Mouse (Mus musculus) liver, embryonic 14.5 days (tissue): ENCODE data around the gene Dcun1d4. TPM values are rescaled to one million over a fixed set of nuclear protein-coding genes. Genes with fewer than 3 reads are reported as not detected.
A peak's percentile ranks its signal among the peaks of the same experiment; 100 is the strongest.

Source experiments
- ATAC-seq: fragments of 200-750 bp; cut with Nextera tagmentation; 2 replicates; pipeline ENCODE4 v1.8.0; 2017; ENCODE audit warnings: moderate number of reproducible peaks, mild to moderate bottlenecking, moderate library complexity; ENCODE audit not compliant: insufficient read depth
- DNase-seq, 3 experiments: peaks; one replicate each; pipeline ENCODE4 v3.0.0-alpha.2; 2012 to 2013; ENCODE audit warnings: low read depth in 3 of 3, low spot score in 3 of 3
- H3K27ac ChIP-seq: fragments of 300-500 bp; sonication (generic); 2 replicates; pipeline ENCODE4 v1.5.1; 2014; ENCODE audit warnings: moderate library complexity, mild to moderate bottlenecking, control low read depth, inconsistent platforms
- H3K27me3 ChIP-seq: fragments of 300-500 bp; sonication (generic); 2 replicates; pipeline ENCODE4 v1.6.1; 2014; ENCODE audit warnings: mild to moderate bottlenecking, low read length, moderate library complexity; ENCODE audit not compliant: control insufficient read depth, insufficient read depth
- H3K36me3 ChIP-seq: fragments of 300-500 bp; sonication (generic); replicated peaks from 2 replicates; pipeline ENCODE4 v1.6.1; 2014; ENCODE audit warnings: low read depth; ENCODE audit not compliant: control insufficient read depth, insufficient read depth
- H3K4me1 ChIP-seq, 2 experiments: fragments of 200-500 bp in 1 of 2; fragments of 300-500 bp in 1 of 2; sonication (generic) in 1 of 2; replicated peaks; 2 replicates each; pipeline ENCODE4 v1.6.1; 2012 to 2014; ENCODE audit warnings: antibody characterized with exemption in 1 of 2, inconsistent platforms in 1 of 2, low read length in 1 of 2; ENCODE audit not compliant: control insufficient read depth in 2 of 2, insufficient read depth in 2 of 2
- H3K4me2 ChIP-seq: fragments of 300-500 bp; sonication (generic); 2 replicates; pipeline ENCODE4 v1.6.1; 2014; ENCODE audit warnings: low read depth, mild to moderate bottlenecking, control low read depth, moderate library complexity
- H3K4me3 ChIP-seq, 2 experiments: fragments of 200-500 bp in 1 of 2; fragments of 300-500 bp in 1 of 2; sonication (generic) in 1 of 2; 2 replicates each; pipeline ENCODE4 v1.5.1; 2012 to 2014; ENCODE audit warnings: low read depth in 2 of 2, low read length in 2 of 2, mild to moderate bottlenecking in 2 of 2, control low read depth in 1 of 2, inconsistent platforms in 1 of 2, moderate library complexity in 1 of 2; ENCODE audit not compliant: insufficient read depth in 1 of 2
- H3K9ac ChIP-seq: fragments of 300-500 bp; sonication (generic); replicated peaks from 2 replicates; pipeline ENCODE4 v1.6.1; 2014; ENCODE audit warnings: mild to moderate bottlenecking, control low read depth, moderate library complexity
- H3K9me3 ChIP-seq: fragments of 300-500 bp; sonication (generic); 2 replicates; pipeline ENCODE4 v1.6.1; 2016; ENCODE audit warnings: low read length, mixed read lengths; ENCODE audit not compliant: control insufficient read depth
- CTCF ChIP-seq: IDR thresholded peaks from 2 replicates; pipeline ENCODE4 v1.5.1; 2016; ENCODE audit warnings: antibody characterized with exemption, low read depth, control low read depth
- EP300 ChIP-seq: IDR thresholded peaks from 2 replicates; pipeline ENCODE4 v1.6.1; 2016; ENCODE audit warnings: antibody characterized with exemption, low read depth
- WGBS: fragments of 180-500 bp; shearing (Covaris S2); extraction: QIAGEN DNeasy Blood & Tissue Kit; methylation state at CpG from one replicate; pipeline ENCODE4 v1.1.7; 2014; ENCODE audit not compliant: insufficient replicate concordance; 5-methylcytosine and 5-hydroxymethylcytosine counted together
- polyA plus RNA-seq, 2 experiments: library from polyadenylated mRNA; depleted of rRNA in 1 of 2; stranded (reverse) in 1 of 2; unstranded in 1 of 2; fragments of >200 nt; fragmentation: Nextera tagmentation in 1 of 2; extraction: Ambion mirVana in 1 of 2; gene quantifications; 2 replicates each; pipeline versions ENCODE4 v1.2.1 to v1.2.3; 2012 to 2014

The Dcun1d4 gene
- polyA plus RNA-seq, 2 experiments = 1.5 to 2.9 TPM

GRCm38 (mm10) chr5:73498559-73498958 lies 17.8 kb downstream of the Dcun1d4 start:
- Histone ChIP-seq H3K4me1 (peaks cover 0 to 8% of the 10 kb centered on the region in 2 experiments; a peak in 2 of 4 replicates), H3K4me3 (no peak overlapping the region), H3K9ac (no peak overlapping the region), H3K27ac (no peak overlapping the region), H3K36me3 (no peaks in the 10 kb centered on the region), H3K9me3 (no peaks in the 10 kb centered on the region), H3K4me2 (no peak overlapping the region), H3K27me3 (no peaks in the 10 kb centered on the region)
- no peak for DNase-seq
- 66% methylated on average over 8 of the region's 8 CpGs for WGBS
- ATAC-seq = no peak
- TF ChIP-seq EP300 = no peak
- no peak for TF ChIP-seq CTCF

GRCm38 (mm10) chr5:73500867-73501440 lies 20.2 kb downstream of the Dcun1d4 start:
- no peaks in the 10 kb centered on the region for H3K9me3 ChIP-seq
- H3K27ac ChIP-seq = no peak overlapping the region
- ATAC-seq (no peak), DNase-seq (no peak)
- 71% methylated on average over 7 of the region's 7 CpGs for WGBS
- no peaks in the 10 kb centered on the region for H3K27me3 ChIP-seq
- no peaks in the 10 kb centered on the region for H3K36me3 ChIP-seq
- H3K9ac ChIP-seq = no peak overlapping the region
- no peak for TF ChIP-seq EP300
- TF ChIP-seq CTCF = no peak
- no peak overlapping the region for H3K4me3 ChIP-seq
- H3K4me2 ChIP-seq = no peak overlapping the region
- peaks cover 0 to 8% of the 10 kb centered on the region in 2 experiments; a peak in 2 of 4 replicates for H3K4me1 ChIP-seq

- no peak overlapping the region for H3K4me2 ChIP-seq
- H3K36me3 ChIP-seq = no peaks in the 10 kb centered on the region
- TF ChIP-seq EP300 (no peak), CTCF (no peak)
- H3K9ac ChIP-seq = no peak overlapping the region
- H3K9me3 ChIP-seq = no peaks in the 10 kb centered on the region
- peaks cover 0 to 8% of the 10 kb centered on the region in 2 experiments; a peak in 2 of 4 replicates for H3K4me1 ChIP-seq
- DNase-seq = no peak
- no peak for ATAC-seq
- H3K27me3 ChIP-seq = no peaks in the 10 kb centered on the region
- no peak overlapping the region for H3K4me3 ChIP-seq
- H3K27ac ChIP-seq = no peak overlapping the region
- WGBS = 70% methylated on average over 9 of the region's 9 CpGs
These were observed 21.6 kb downstream of the Dcun1d4 start for GRCm38 (mm10) chr5:73502422-73502821.

- peak; percentile 33; the same call in 1 of the 2 replicates for TF ChIP-seq CTCF
- no peak for TF ChIP-seq EP300
- H3K4me1 ChIP-seq = peaks cover 0 to 8% of the 10 kb centered on the region in 2 experiments; a peak in 2 of 4 replicates
- H3K4me3 ChIP-seq = no peak overlapping the region
- no peaks in the 10 kb centered on the region for H3K36me3 ChIP-seq
- WGBS = 64% methylated on average over 12 of the region's 12 CpGs
- ATAC-seq (peak; percentile 51), DNase-seq (no peak)
- H3K27me3 ChIP-seq = no peaks in the 10 kb centered on the region
- no peak overlapping the region for H3K9ac ChIP-seq
- H3K9me3 ChIP-seq = no peaks in the 10 kb centered on the region
- H3K27ac ChIP-seq = no peak overlapping the region
- no peak overlapping the region for H3K4me2 ChIP-seq
These were observed 22.4 kb downstream of the Dcun1d4 start for GRCm38 (mm10) chr5:73503015-73503757.

GRCm38 (mm10) chr5:73511074-73511473 lies 30.3 kb downstream of the Dcun1d4 start:
- Histone ChIP-seq H3K27ac (no peak overlapping the region), H3K4me1 (no peaks in the 10 kb centered on the region), H3K9me3 (no peaks in the 10 kb centered on the region), H3K9ac (no peak overlapping the region), H3K4me3 (no peak overlapping the region), H3K27me3 (no peaks in the 10 kb centered on the region), H3K36me3 (no peaks in the 10 kb centered on the region), H3K4me2 (no peak overlapping the region)
- no peak for TF ChIP-seq EP300
- WGBS = 81% methylated on average over 14 of the region's 14 CpGs
- no peak for ATAC-seq
- DNase-seq = no peak
